Mouse (Mus musculus) neural tube, embryonic 15.5 days (tissue): Measurements from ENCODE around the gene Setd1b. TPM values are rescaled to one million over a fixed set of nuclear protein-coding genes. Genes with fewer than 3 reads are reported as not detected.

ENCODE experiments used
- ATAC-seq: fragments of 200-750 bp; cut with Nextera tagmentation; 2 replicates; pipeline ENCODE4 v1.8.0; 2017; ENCODE audit warnings: mild to moderate bottlenecking, moderate TSS enrichment, moderate library complexity; ENCODE audit not compliant: low FRiP score
- H3K27ac ChIP-seq: fragments of 300-500 bp; sonication (generic); replicated peaks from 2 replicates; pipeline ENCODE4 v1.5.1; 2015; ENCODE audit warnings: mild to moderate bottlenecking, inconsistent platforms
- H3K27me3 ChIP-seq: fragments of 300-500 bp; sonication (generic); replicated peaks from 2 replicates; pipeline ENCODE4 v1.6.1; 2015; ENCODE audit warnings: inconsistent platforms
- H3K36me3 ChIP-seq: fragments of 300-500 bp; sonication (generic); 2 replicates; pipeline ENCODE4 v1.6.1; 2015; ENCODE audit warnings: inconsistent platforms
- H3K4me1 ChIP-seq: fragments of 300-500 bp; sonication (generic); 2 replicates; pipeline ENCODE4 v1.6.1; 2015; ENCODE audit warnings: inconsistent platforms
- H3K4me2 ChIP-seq: fragments of 300-500 bp; sonication (generic); 2 replicates; pipeline ENCODE4 v1.6.1; 2015; ENCODE audit warnings: inconsistent platforms, mild to moderate bottlenecking, moderate library complexity
- H3K4me3 ChIP-seq: fragments of 300-500 bp; sonication (generic); replicated peaks from 2 replicates; pipeline ENCODE4 v1.5.1; 2015; ENCODE audit warnings: mild to moderate bottlenecking, inconsistent platforms
- H3K9ac ChIP-seq: fragments of 300-500 bp; sonication (generic); replicated peaks from 2 replicates; pipeline ENCODE4 v1.6.1; 2015; ENCODE audit warnings: mild to moderate bottlenecking, inconsistent platforms
- H3K9me3 ChIP-seq: fragments of 300-500 bp; sonication (generic); replicated peaks from 2 replicates; pipeline ENCODE4 v1.6.1; 2016; ENCODE audit warnings: inconsistent platforms
- WGBS: fragments of 180-500 bp; shearing (Covaris S2); methylation state at CpG from one replicate; pipeline ENCODE4 v1.1.7; 2015; ENCODE audit warnings: mixed read lengths; 5-methylcytosine and 5-hydroxymethylcytosine counted together
- polyA plus RNA-seq: library from polyadenylated mRNA; unstranded; fragments of >200 nt; fragmentation: Nextera tagmentation; extraction: Ambion mirVana; gene quantifications from 2 replicates; pipeline ENCODE4 v1.2.1, GENCODE M21; 2015

Gene Setd1b
- polyA plus RNA-seq, 1 experiment from 2014 or later, result 10.5 TPM

- peak overlapping the region; percentile 85 for H3K4me3 ChIP-seq
- ATAC-seq, result no peak
- no peaks in the 10 kb centered on the region for H3K9me3 ChIP-seq
- peak overlapping the region; percentile 100 for H3K9ac ChIP-seq
- peak overlapping the region; percentile 98 for H3K4me2 ChIP-seq
- H3K36me3 ChIP-seq, result peaks cover 30% of the 10 kb centered on the region
- no peaks in the 10 kb centered on the region for H3K27me3 ChIP-seq
- H3K4me1 ChIP-seq, result peaks cover 55% of the 10 kb centered on the region
- peak overlapping the region; percentile 42 for H3K27ac ChIP-seq
- WGBS, result 3% methylated on average over 17 of the region's 17 CpGs
Observed at GRCm38 (mm10) chr5:123143971-123144745, 2.2 kb downstream of the Setd1b start.

GRCm38 (mm10) chr5:123144746-123145590 lies 3.0 kb downstream of the Setd1b start:
- Histone ChIP-seq H3K4me2 (peak overlapping the region; percentile 98), H3K36me3 (peaks cover 30% of the 10 kb centered on the region), H3K4me3 (peak overlapping the region; percentile 85), H3K4me1 (peaks cover 63% of the 10 kb centered on the region), H3K27me3 (no peaks in the 10 kb centered on the region), H3K9ac (peak overlapping the region; percentile 100), H3K9me3 (no peaks in the 10 kb centered on the region), H3K27ac (peak overlapping the region; percentile 42; the same call in 1 of the 2 replicates)
- 37% methylated on average over 20 of the region's 20 CpGs for WGBS
- no peak for ATAC-seq

GRCm38 (mm10) chr5:123146357-123146756 lies 4.4 kb downstream of the Setd1b start:
- Histone ChIP-seq H3K4me1 (peaks cover 77% of the 10 kb centered on the region), H3K9me3 (no peaks in the 10 kb centered on the region), H3K9ac (no peak overlapping the region), H3K36me3 (peaks cover 33% of the 10 kb centered on the region), H3K27me3 (no peaks in the 10 kb centered on the region), H3K27ac (no peak overlapping the region), H3K4me2 (peak overlapping the region; percentile 98; the same call in 1 of the 2 replicates), H3K4me3 (no peak overlapping the region)
- WGBS, result 84% methylated on average over 11 of the region's 11 CpGs
- no peak for ATAC-seq

GRCm38 (mm10) chr5:123147569-123147968 lies 5.6 kb downstream of the Setd1b start:
- Histone ChIP-seq H3K27me3 (no peaks in the 10 kb centered on the region), H3K4me2 (no peak overlapping the region), H3K27ac (no peak overlapping the region), H3K9me3 (no peaks in the 10 kb centered on the region), H3K4me3 (no peak overlapping the region), H3K9ac (no peak overlapping the region), H3K4me1 (peaks cover 85% of the 10 kb centered on the region), H3K36me3 (peaks cover 39% of the 10 kb centered on the region)
- WGBS, result 86% methylated on average over 17 of the region's 17 CpGs
- no peak for ATAC-seq

GRCm38 (mm10) chr5:123148073-123148722 lies 6.2 kb downstream of the Setd1b start:
- H3K4me2 ChIP-seq, result peak overlapping the region; percentile 73

GRCm38 (mm10) chr5:123149451-123150400 lies 7.7 kb downstream of the Setd1b start:
- H3K4me3 ChIP-seq, result peak overlapping the region; percentile 43
- H3K4me1 ChIP-seq, result peaks cover 73% of the 10 kb centered on the region
- no peaks in the 10 kb centered on the region for H3K27me3 ChIP-seq
- WGBS, result 8% methylated on average over 19 of the region's 19 CpGs
- ATAC-seq, result peak; percentile 79
- H3K36me3 ChIP-seq, result peaks cover 58% of the 10 kb centered on the region
- no peaks in the 10 kb centered on the region for H3K9me3 ChIP-seq
- H3K4me2 ChIP-seq, result peak overlapping the region; percentile 73
- peak overlapping the region; percentile 37 for H3K9ac ChIP-seq
- no peak overlapping the region for H3K27ac ChIP-seq

More at GRCm38 (mm10) chr5:123148073-123148722, 6.2 kb downstream of the Setd1b start:
- 77% methylated on average over 25 of the region's 25 CpGs for WGBS
- H3K36me3 ChIP-seq, result peaks cover 45% of the 10 kb centered on the region
- no peak overlapping the region for H3K9ac ChIP-seq
- H3K27ac ChIP-seq, result no peak overlapping the region
- H3K27me3 ChIP-seq, result no peaks in the 10 kb centered on the region
- H3K4me1 ChIP-seq, result peaks cover 85% of the 10 kb centered on the region
- no peak overlapping the region for H3K4me3 ChIP-seq
- ATAC-seq, result no peak
- H3K9me3 ChIP-seq, result no peaks in the 10 kb centered on the region

- Histone ChIP-seq H3K4me1 (peaks cover 64% of the 10 kb centered on the region), H3K4me3 (peak overlapping the region; percentile 43), H3K9me3 (no peaks in the 10 kb centered on the region), H3K27me3 (no peaks in the 10 kb centered on the region), H3K4me2 (peak overlapping the region; percentile 73), H3K9ac (peak overlapping the region; percentile 37), H3K36me3 (peaks cover 62% of the 10 kb centered on the region), H3K27ac (no peak overlapping the region)
- 36% methylated on average over 7 of the region's 7 CpGs for WGBS
- peak; percentile 11; the same call in 1 of the 2 replicates for ATAC-seq
Observed at GRCm38 (mm10) chr5:123150641-123151040, 8.6 kb downstream of the Setd1b start.

GRCm38 (mm10) chr5:123151077-123151476 lies 9.1 kb downstream of the Setd1b start:
- Histone ChIP-seq H3K4me3 (peak overlapping the region; percentile 43), H3K4me1 (peaks cover 59% of the 10 kb centered on the region), H3K9ac (no peak overlapping the region), H3K27ac (no peak overlapping the region), H3K27me3 (no peaks in the 10 kb centered on the region), H3K36me3 (peaks cover 64% of the 10 kb centered on the region), H3K9me3 (no peaks in the 10 kb centered on the region), H3K4me2 (peak overlapping the region; percentile 73)
- 37% methylated on average over 7 of the region's 7 CpGs for WGBS
- ATAC-seq, result 0 out of 2 replicates have a peak, but pooled peaks have one; percentile 6

GRCm38 (mm10) chr5:123151707-123152362 lies 9.8 kb downstream of the Setd1b start:
- Histone ChIP-seq H3K4me1 (peaks cover 52% of the 10 kb centered on the region), H3K9me3 (no peaks in the 10 kb centered on the region), H3K36me3 (peaks cover 61% of the 10 kb centered on the region), H3K9ac (no peak overlapping the region), H3K4me3 (no peak overlapping the region), H3K27ac (no peak overlapping the region), H3K27me3 (no peaks in the 10 kb centered on the region), H3K4me2 (peak overlapping the region; percentile 73)
- 93% methylated on average over 18 of the region's 19 CpGs for WGBS
- ATAC-seq, result no peak

GRCm38 (mm10) chr5:123152901-123153300 lies 10.9 kb downstream of the Setd1b start:
- peaks cover 61% of the 10 kb centered on the region for H3K36me3 ChIP-seq
- H3K4me2 ChIP-seq, result no peak overlapping the region
- H3K9ac ChIP-seq, result no peak overlapping the region
- WGBS, result 67% methylated on average over 1 of the region's 1 CpGs
- H3K4me3 ChIP-seq, result no peak overlapping the region
- peaks cover 42% of the 10 kb centered on the region for H3K4me1 ChIP-seq
- no peak for ATAC-seq
- H3K27me3 ChIP-seq, result no peaks in the 10 kb centered on the region
- H3K9me3 ChIP-seq, result no peaks in the 10 kb centered on the region
- no peak overlapping the region for H3K27ac ChIP-seq
